Mouse (Mus musculus) heart, adult 2 months (tissue): ENCODE data around the gene Fam57b.

Source experiments
- CTCF ChIP-seq: fragments of 200-600 bp; IDR thresholded peaks from 2 replicates; pipeline ENCODE4 v1.8.1; 2022; ENCODE audit warnings: antibody characterized with exemption, mild to moderate bottlenecking, moderate library complexity
- EP300 ChIP-seq: fragments of 200-500 bp; IDR thresholded peaks from 2 replicates; pipeline ENCODE4 v1.6.1; 2011; ENCODE audit warnings: low read depth, low read length, control low read depth; ENCODE audit not compliant: insufficient read depth
- POLR2A ChIP-seq: fragments of 200-500 bp; IDR thresholded peaks from 2 replicates; pipeline ENCODE4 v1.6.1; 2011; ENCODE audit warnings: mild to moderate bottlenecking, low read depth, low read length, control low read depth; ENCODE audit not compliant: insufficient read depth

- TF ChIP-seq CTCF (no peak), POLR2A (no peak), EP300 (no peak)
Observed at GRCm38 (mm10) chr7:126782693-126783092, 14.8 kb upstream of the Fam57b start.
